Mouse (Mus musculus) brain, embryonic 14.5 days (tissue): ENCODE data around the gene Espl1. TPM values are rescaled to one million over a fixed set of nuclear protein-coding genes. Genes with fewer than 3 reads are reported as not detected.

Source experiments
- DNase-seq: peaks from one replicate; pipeline ENCODE4 v3.0.0-alpha.2; 2011; ENCODE audit warnings: low read depth
- CTCF ChIP-seq: fragments of 200-500 bp; IDR thresholded peaks from 2 replicates; pipeline ENCODE4 v1.5.1; 2012; ENCODE audit warnings: inconsistent platforms, mild to moderate bottlenecking, moderate library complexity, borderline replicate concordance; ENCODE audit not compliant: insufficient read depth, insufficient read length; ENCODE audit errors: extremely low read depth
- POLR2A ChIP-seq: fragments of 200-500 bp; IDR thresholded peaks from 2 replicates; pipeline ENCODE4 v1.6.1; 2012; ENCODE audit warnings: mild to moderate bottlenecking, inconsistent platforms, borderline replicate concordance; ENCODE audit not compliant: poor library complexity, insufficient read depth, insufficient read length, severe bottlenecking; ENCODE audit errors: extremely low read depth
- polyA plus RNA-seq: library from polyadenylated mRNA; depleted of rRNA; stranded (reverse); fragments of >200 nt; gene quantifications from 2 replicates; pipeline ENCODE4 v1.2.3, GENCODE M21; 2012

The Espl1 gene
- polyA plus RNA-seq, 1 experiment = 11.3 TPM

DNA sequence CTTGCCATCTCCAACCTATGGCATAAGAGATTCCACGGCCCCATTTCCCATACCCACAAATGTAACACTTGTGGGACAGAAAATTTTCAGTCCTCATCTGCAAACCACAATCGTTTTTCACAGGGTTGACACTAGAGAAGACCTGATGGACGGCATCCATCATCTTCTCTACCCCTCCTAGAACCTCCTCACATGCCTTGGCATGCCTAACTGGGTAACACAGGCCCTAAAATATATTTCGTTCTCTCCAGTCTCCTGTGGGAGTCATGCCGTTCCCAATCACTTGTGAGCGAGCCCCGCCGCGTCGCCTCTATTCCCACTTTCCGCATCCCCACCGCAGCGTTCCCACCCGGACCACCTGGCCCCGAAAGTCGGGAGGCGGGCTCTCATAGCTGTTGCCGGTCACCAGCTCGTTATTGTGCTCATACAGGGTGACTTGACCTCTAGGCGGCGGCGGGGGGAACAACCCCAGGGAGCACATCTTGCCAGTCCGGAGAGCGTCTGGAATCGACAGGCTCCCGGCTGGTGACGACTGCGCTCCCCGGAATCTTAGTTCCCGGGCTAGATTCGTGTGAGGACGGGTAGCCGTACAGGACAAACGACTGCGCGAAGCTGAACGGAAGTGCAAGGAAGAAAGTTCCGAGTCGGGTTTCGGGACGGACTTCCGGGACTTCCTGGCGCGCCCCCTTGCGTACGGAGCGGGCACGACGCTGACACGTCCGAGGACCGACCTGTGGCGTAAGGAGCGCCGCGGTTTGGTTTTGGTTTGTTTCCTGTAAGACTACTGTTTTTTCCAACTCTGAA is 54.3 kb downstream of the Espl1 start, which contains the start of gene Aaas:
TSS of gene Aaas (minus strand) at position 634 of the 804 bp plus-strand sequence.
- peak; percentile 98 for DNase-seq
- TF ChIP-seq POLR2A = no peak
- TF ChIP-seq CTCF = peak; percentile 91

DNA sequence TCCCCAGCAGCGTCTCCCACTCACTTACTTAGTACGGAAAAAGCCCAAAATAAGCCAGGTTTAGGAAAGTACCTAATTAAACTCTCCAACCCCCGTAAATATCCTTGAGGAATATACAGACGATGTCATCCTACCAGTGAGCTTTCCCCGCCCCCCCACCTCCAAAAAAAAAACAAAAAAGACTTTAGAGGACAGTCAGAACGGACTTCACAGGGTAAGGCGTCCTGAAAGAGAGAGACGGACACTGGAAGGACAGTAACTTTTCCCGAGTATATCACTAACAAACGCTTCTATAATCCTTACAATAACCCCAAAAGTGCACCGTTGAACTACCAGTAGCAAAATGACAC is 54.9 kb downstream of the Espl1 start:
- TF ChIP-seq CTCF (no peak), POLR2A (no peak)
- no peak for DNase-seq

DNA sequence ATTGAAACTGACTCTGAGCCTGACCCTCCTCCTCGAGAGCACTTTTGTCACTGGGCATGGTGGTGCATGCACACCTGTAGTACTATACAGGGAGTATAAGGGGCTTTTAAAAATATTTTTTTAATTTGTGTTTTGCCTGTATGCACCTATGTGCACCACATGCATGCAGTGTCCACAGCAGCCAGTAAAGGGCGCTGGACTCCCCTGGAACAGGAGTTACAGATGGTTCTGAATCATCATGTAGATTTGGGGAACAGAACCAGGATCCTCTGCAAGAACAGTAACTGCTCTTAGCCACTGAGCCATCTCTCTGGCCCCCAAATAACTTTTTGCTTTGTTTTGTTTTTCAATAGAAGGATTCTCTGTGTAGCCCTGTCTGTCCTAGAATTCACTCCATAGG is 56.1 kb downstream of the Espl1 start:
- TF ChIP-seq CTCF (no peak), POLR2A (no peak)
- DNase-seq = no peak

DNA sequence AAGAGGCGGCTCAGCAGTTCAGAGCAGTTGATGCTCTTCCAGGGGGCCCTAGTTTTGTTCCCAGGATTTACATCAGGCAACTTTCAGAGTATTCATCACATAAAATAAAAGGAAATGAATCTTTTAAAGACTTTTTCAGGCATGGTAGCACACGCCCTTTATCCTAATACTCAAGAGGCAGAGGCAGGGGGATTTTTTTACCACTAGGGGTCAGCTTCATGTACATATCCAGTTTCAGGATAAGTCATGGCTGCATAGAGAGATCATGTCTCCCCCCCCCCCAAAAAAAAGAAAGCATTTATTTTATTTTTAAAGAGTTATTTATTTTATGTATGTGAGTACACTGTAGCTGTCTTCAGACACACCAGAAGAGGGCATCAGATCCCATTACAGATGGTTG is 57.9 kb downstream of the Espl1 start:
- TF ChIP-seq POLR2A (no peak), CTCF (no peak)
- DNase-seq = no peak

DNA sequence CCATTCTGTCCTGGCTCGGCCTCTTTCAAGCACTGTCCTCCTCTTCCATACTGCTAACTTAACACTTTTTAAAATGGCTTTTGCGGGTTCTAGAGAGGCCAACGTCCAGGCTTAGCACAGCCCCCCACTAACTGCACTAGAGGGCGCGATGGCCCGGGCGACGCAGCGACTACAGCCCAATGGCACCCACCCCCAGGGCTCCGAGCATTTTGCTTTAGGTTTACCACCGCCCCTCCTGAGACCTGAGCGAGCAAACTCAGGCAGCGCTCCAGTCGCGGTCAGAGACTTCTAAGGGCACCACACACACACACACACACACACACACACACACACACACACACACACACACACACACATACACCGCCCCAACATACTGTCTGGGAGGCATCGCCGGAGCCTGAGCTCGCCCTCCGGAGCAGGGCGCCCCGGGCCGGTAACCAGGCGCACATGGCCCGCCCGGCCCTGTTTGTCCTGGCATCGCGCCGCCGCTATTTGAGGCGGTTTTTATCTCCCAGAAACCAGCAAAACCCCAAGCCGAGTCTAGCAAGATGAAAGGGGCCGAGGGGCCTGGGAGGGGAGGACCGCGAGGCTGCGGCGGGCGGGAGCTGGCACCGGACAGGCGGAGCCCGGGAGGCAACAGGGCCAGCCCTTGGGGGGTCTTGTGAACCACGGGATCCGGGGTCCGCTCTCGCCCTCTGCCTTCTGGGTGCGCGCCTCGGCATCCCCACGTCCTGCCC is 59.2 kb downstream of the Espl1 start:
- TF ChIP-seq CTCF (peak; percentile 34; the same call in 1 of the 2 replicates), POLR2A (0 out of 2 replicates have a peak, but pooled peaks have one; percentile 25)
- peak; percentile 73 for DNase-seq

DNA sequence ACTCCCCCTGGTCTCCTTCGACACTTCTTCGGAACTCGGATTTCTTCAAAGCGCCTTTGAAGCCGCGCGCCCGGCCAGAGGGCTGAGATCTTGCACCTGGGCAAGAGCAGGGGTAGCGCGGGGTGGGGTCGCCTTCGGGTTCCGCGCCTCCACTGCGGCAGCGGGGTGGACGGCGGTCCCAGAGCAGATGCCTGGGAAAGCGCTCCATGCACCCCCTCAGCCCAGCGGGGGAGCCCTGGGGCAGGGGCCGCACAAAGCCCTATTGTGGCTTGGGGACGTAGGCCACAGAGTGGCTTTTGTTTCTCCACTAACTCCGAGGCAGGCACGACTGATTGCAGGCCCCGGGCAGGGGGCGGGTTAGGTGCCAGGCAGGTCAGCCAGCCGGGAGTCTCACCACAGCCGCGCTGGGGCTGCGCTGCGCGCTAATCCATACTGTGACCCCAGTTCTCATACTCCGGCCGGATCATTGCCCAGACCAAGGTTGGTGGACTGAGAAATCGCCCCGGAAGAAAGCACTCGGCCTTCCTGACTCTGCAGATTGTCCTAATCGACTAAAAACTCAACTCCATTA is 59.9 kb downstream of the Espl1 start:
- DNase-seq = peak; percentile 59
- TF ChIP-seq POLR2A (no peak), CTCF (no peak)

DNA sequence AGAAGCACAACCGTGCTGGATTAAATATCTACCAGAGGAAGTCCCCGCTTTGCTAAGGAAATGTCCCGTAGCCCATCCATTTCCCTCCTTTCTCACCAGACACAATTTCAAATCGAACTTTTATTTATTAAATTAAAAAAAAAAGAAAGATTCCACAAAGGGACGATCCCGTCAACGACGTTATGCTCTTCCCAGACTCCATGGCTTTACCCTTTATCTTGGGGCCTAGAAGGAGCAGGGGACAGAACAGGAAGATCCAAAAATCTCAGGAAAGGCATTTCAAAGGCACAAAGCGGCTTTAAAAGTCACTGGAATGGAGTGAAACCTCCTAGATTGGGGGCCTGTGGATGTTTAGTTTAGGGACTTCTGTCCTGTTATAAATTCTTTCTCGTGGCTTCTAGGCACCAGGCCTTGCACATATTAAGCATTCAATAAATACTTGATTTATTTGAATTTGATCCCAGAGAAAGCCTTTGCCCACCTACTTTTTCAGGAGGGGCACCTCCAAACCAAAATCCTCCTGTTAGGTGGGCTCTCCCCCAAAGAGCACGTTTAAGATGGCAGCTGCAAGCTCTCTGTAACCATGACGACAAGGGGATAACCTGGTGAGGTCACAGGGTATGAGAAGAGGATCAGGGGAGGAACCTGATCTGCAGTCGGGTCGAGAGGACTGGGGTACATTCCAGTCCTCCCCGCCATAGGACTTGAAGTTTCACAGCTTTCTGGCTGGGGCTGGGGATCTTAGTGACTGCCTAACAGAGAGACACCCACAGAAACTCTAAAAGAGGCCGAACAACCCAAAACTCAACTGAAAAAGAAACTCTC is 60.6 kb downstream of the Espl1 start:
- TF ChIP-seq CTCF (no peak), POLR2A (no peak)
- DNase-seq = no peak

DNA sequence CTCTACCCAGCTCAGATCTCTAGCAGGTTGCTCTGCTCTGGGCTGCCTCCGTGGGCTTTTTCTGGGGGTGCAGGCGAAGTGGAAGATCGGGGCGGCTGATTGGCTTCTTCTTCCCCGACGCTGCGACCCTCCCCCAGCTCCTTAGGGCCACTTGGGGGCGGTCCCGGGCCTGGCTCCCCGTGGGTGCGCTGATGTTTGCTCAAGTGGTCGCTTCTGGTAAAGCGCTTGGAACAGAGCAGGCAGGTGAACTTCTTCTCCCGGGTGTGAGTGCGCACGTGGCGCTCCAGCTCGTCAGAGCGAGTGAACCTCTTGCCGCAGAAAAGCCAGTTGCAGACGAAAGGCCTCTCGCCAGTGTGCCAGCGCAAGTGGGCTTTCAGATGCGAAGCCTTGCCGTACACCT is 62.1 kb downstream of the Espl1 start:
- DNase-seq = peak; percentile 33
- TF ChIP-seq POLR2A (no peak), CTCF (no peak)

DNA sequence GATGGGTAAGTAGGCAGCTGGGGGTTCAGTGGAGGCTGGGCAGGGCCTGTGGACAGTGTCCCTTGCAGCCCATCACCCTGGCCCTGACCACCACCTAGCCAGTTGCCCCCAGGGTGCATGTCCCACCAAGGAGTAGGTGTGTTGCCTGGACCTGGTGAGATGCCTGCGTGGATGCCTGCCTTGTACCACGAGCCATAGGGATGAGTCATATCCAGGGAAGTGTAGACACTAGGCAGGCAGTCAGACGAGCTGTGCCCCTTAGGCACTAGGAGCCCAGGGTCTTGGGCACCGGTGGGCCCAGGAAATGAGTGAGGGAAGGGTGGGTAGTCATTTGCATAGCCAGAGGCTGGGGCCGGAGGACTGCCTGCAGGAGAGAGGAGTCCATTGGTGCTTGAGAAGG is 62.8 kb downstream of the Espl1 start:
- TF ChIP-seq CTCF (no peak), POLR2A (no peak)
- DNase-seq = no peak

DNA sequence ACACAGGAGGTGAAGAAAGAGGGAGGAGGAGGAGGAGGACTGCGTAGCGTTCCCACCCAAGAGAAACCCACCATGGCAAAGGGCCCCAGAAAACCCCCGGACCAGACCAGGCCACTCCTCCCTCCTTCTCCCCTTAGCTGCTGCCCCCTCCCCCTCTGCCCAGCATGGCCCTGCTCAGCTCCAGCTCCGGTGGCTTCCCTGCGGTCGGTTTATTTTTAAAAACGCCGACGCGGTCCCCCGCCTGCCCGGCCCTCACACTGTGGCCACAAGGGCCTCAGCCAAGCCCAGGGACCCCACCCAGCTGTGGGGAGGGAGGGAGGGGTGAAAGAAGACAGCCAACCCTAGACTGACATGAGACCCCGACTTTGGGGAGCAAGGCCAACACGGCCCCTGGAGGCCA is 66.6 kb downstream of the Espl1 start:
- no peak for DNase-seq
- no peak for TF ChIP-seq POLR2A
- no peak for TF ChIP-seq CTCF

DNA sequence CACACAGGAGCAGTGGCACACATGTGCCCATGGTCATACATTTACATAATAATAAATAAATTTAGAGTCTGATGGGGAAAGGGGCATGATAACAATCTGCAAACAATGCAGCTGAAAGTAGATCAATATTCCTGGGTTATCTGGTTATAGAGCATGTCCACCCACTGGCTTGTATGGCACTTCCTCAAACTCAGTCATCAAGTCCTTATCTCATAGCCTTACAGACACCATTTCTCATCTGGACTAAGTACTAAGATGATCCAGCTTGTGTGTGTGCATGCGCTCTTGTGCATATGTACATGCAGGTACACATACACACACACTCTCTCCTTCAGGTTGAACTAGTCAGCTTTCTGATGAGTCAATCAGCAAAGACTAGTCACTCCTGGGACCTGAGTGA is 68.6 kb downstream of the Espl1 start:
- DNase-seq = no peak
- TF ChIP-seq POLR2A (no peak), CTCF (no peak)
